Mouse (Mus musculus): ENCODE data around the gene Hdac9. TPM values are rescaled to one million over a fixed set of nuclear protein-coding genes. Genes with fewer than 3 reads are reported as not detected.

The Hdac9 gene
- total and polyA plus RNA-seq, 3 experiments: 0.55 to 1.4 TPM; not detected in 1

- no peak for ATAC-seq (ENCODE audit: extremely low read depth, insufficient number of reproducible peaks, low FRiP score, poor library complexity, severe bottlenecking)
- Histone ChIP-seq H3K4me1 (ENCODE audit: insufficient read depth, low read depth, low read length) (no peaks in the 10 kb centered on the region), H3K9me3 (replicated peaks) (peaks cover 6% of the 10 kb centered on the region), H3K4me3 (ENCODE audit: low read depth, low read length) (no peak overlapping the region), H3K36me3 (replicated peaks) (no peaks in the 10 kb centered on the region), H3K27me3 (ENCODE audit: insufficient read depth, low read length) (no peaks in the 10 kb centered on the region)
- no peak for DNase-seq (ENCODE audit: low spot score)
- TF ChIP-seq POLR2AphosphoS5 (IDR thresholded peaks at IDR 0.05; ENCODE audit: insufficient replicate concordance, low read depth, low read length) (no peak), CTCF (IDR thresholded peaks at IDR 0.05; ENCODE audit: low read depth, low read length) (no peak), GATA2 (IDR thresholded peaks at IDR 0.05; ENCODE audit: borderline replicate concordance, low read depth, low read length) (no peak), GATA1 (IDR thresholded peaks at IDR 0.05; ENCODE audit: borderline replicate concordance, low read length) (no peak), TAL1 (conservative IDR thresholded peaks at IDR 0.05; ENCODE audit: low read depth, low read length) (no peak)
Observed at GRCm38 (mm10) chr12:34803721-34804120, 113.2 kb downstream of the Hdac9 start.

- Histone ChIP-seq H3K9me3 (replicated peaks) (peaks cover 6% of the 10 kb centered on the region), H3K27me3 (ENCODE audit: insufficient read depth, low read length) (no peaks in the 10 kb centered on the region), H3K4me1 (ENCODE audit: insufficient read depth, low read depth, low read length) (no peaks in the 10 kb centered on the region), H3K4me3 (ENCODE audit: low read depth, low read length) (no peak overlapping the region), H3K36me3 (replicated peaks) (no peaks in the 10 kb centered on the region)
- no peak for TF ChIP-seq CTCF (IDR thresholded peaks at IDR 0.05; ENCODE audit: low read depth, low read length)
- TF ChIP-seq GATA1 (IDR thresholded peaks at IDR 0.05; ENCODE audit: borderline replicate concordance, low read length): no peak
- TF ChIP-seq GATA2 (IDR thresholded peaks at IDR 0.05; ENCODE audit: borderline replicate concordance, low read depth, low read length): no peak
- DNase-seq (ENCODE audit: low spot score) (no peak), ATAC-seq (ENCODE audit: extremely low read depth, insufficient number of reproducible peaks, low FRiP score, poor library complexity, severe bottlenecking) (no peak)
Observed at GRCm38 (mm10) chr12:34802308-34802707, 114.6 kb downstream of the Hdac9 start.

- no peaks in the 10 kb centered on the region for H3K4me1 ChIP-seq (ENCODE audit: insufficient read depth, low read depth, low read length)
- no peak for TF ChIP-seq GATA2 (IDR thresholded peaks at IDR 0.05; ENCODE audit: borderline replicate concordance, low read depth, low read length)
- TF ChIP-seq CTCF (IDR thresholded peaks at IDR 0.05; ENCODE audit: low read depth, low read length): no peak
- no peak for TF ChIP-seq GATA1 (IDR thresholded peaks at IDR 0.05; ENCODE audit: borderline replicate concordance, low read length)
- TF ChIP-seq TAL1 (conservative IDR thresholded peaks at IDR 0.05; ENCODE audit: low read depth, low read length): no peak
- TF ChIP-seq POLR2AphosphoS5 (IDR thresholded peaks at IDR 0.05; ENCODE audit: insufficient replicate concordance, low read depth, low read length): no peak
- no peak for ATAC-seq (ENCODE audit: extremely low read depth, insufficient number of reproducible peaks, low FRiP score, poor library complexity, severe bottlenecking)
- no peak for DNase-seq (ENCODE audit: low spot score)
- H3K27me3 ChIP-seq (ENCODE audit: insufficient read depth, low read length): no peaks in the 10 kb centered on the region
- H3K36me3 ChIP-seq (replicated peaks): no peaks in the 10 kb centered on the region
- no peak overlapping the region for H3K4me3 ChIP-seq (ENCODE audit: low read depth, low read length)
- H3K9me3 ChIP-seq (replicated peaks): peaks cover 6% of the 10 kb centered on the region
Observed at GRCm38 (mm10) chr12:34801752-34802151, 115.1 kb downstream of the Hdac9 start.

- H3K4me3 ChIP-seq (ENCODE audit: low read depth, low read length): no peak overlapping the region
- no peaks in the 10 kb centered on the region for H3K27me3 ChIP-seq (ENCODE audit: insufficient read depth, low read length)
- ATAC-seq (ENCODE audit: extremely low read depth, insufficient number of reproducible peaks, low FRiP score, poor library complexity, severe bottlenecking) (no peak), DNase-seq (ENCODE audit: low spot score) (no peak)
- no peaks in the 10 kb centered on the region for H3K4me1 ChIP-seq (ENCODE audit: insufficient read depth, low read depth, low read length)
- TF ChIP-seq TAL1 (conservative IDR thresholded peaks at IDR 0.05; ENCODE audit: low read depth, low read length) (no peak), CTCF (IDR thresholded peaks at IDR 0.05; ENCODE audit: low read depth, low read length) (no peak), POLR2AphosphoS5 (IDR thresholded peaks at IDR 0.05; ENCODE audit: insufficient replicate concordance, low read depth, low read length) (no peak), GATA1 (IDR thresholded peaks at IDR 0.05; ENCODE audit: borderline replicate concordance, low read length) (no peak), GATA2 (IDR thresholded peaks at IDR 0.05; ENCODE audit: borderline replicate concordance, low read depth, low read length) (no peak)
- H3K9me3 ChIP-seq (replicated peaks): peaks cover 7% of the 10 kb centered on the region
- H3K36me3 ChIP-seq (replicated peaks): no peaks in the 10 kb centered on the region
Observed at GRCm38 (mm10) chr12:34797389-34797788, 119.5 kb downstream of the Hdac9 start.

- H3K4me1 ChIP-seq (ENCODE audit: insufficient read depth, low read depth, low read length): no peaks in the 10 kb centered on the region
- no peak overlapping the region for H3K4me3 ChIP-seq (ENCODE audit: low read depth, low read length)
- no peaks in the 10 kb centered on the region for H3K36me3 ChIP-seq (replicated peaks)
- peaks cover 7% of the 10 kb centered on the region for H3K9me3 ChIP-seq (replicated peaks)
- DNase-seq (ENCODE audit: low spot score): no peak
- TF ChIP-seq GATA2 (IDR thresholded peaks at IDR 0.05; ENCODE audit: borderline replicate concordance, low read depth, low read length) (no peak), CTCF (IDR thresholded peaks at IDR 0.05; ENCODE audit: low read depth, low read length) (no peak), POLR2AphosphoS5 (IDR thresholded peaks at IDR 0.05; ENCODE audit: insufficient replicate concordance, low read depth, low read length) (no peak), GATA1 (IDR thresholded peaks at IDR 0.05; ENCODE audit: borderline replicate concordance, low read length) (no peak), TAL1 (conservative IDR thresholded peaks at IDR 0.05; ENCODE audit: low read depth, low read length) (no peak)
- H3K27me3 ChIP-seq (ENCODE audit: insufficient read depth, low read length): no peaks in the 10 kb centered on the region
- ATAC-seq (ENCODE audit: extremely low read depth, insufficient number of reproducible peaks, low FRiP score, poor library complexity, severe bottlenecking): no peak
Observed at GRCm38 (mm10) chr12:34795487-34795886, 121.4 kb downstream of the Hdac9 start.

GRCm38 (mm10) chr12:34792113-34792452 lies 124.8 kb downstream of the Hdac9 start:
- TF ChIP-seq CTCF (IDR thresholded peaks at IDR 0.05; ENCODE audit: low read depth, low read length) (no peak), GATA1 (IDR thresholded peaks at IDR 0.05; ENCODE audit: borderline replicate concordance, low read length) (no peak), POLR2AphosphoS5 (IDR thresholded peaks at IDR 0.05; ENCODE audit: insufficient replicate concordance, low read depth, low read length) (no peak), GATA2 (IDR thresholded peaks at IDR 0.05; ENCODE audit: borderline replicate concordance, low read depth, low read length) (no peak), TAL1 (conservative IDR thresholded peaks at IDR 0.05; ENCODE audit: low read depth, low read length) (no peak)
- Histone ChIP-seq H3K4me3 (ENCODE audit: low read depth, low read length) (no peak overlapping the region), H3K27me3 (ENCODE audit: insufficient read depth, low read length) (no peaks in the 10 kb centered on the region), H3K36me3 (replicated peaks) (no peaks in the 10 kb centered on the region), H3K4me1 (ENCODE audit: insufficient read depth, low read depth, low read length) (no peaks in the 10 kb centered on the region), H3K9me3 (replicated peaks) (0 out of 2 replicates have a peak, but pooled peaks cover 4% of the 10 kb centered on the region)
- ATAC-seq (ENCODE audit: extremely low read depth, insufficient number of reproducible peaks, low FRiP score, poor library complexity, severe bottlenecking) (no peak), DNase-seq (ENCODE audit: low spot score) (no peak)
